ENCODE assay signal across 13 mouse cellular contexts in the genomic region with DNA sequence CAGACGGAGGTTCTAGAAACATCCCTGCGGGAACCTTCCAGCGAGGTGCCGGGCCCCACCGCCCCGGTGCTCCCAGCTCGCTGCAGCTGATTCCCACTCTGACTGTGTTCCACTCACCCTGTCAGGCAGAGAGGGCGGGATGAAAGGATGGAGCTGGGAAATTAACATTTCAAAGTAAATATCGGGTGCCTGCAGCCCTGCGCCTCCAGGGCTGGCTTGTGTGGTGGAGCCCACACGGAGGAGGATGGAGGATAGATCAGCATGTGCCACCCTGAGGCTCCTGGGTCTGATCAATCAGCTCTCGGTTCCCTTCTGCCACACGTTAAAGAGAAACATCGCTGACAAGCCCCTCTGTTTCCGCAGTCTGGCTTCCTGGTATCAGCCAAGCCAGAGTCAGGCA.
DNase-seq lines count a peak whose midpoint lies in the region; ATAC-seq and TF ChIP-seq lines count a peak whose summit lies in the region.
"Had no signal": no experiment of that assay in that cellular context is flagged by ENCODE, and none has a peak within 500 bp of the region (broad histone marks: within the 10 kb centered on the region; RNA-seq: fewer than 3 reads in every experiment).

No protein-coding gene starts in this region.

- H3K27ac ChIP-seq in hindbrain, embryonic 13.5 days = peak overlapping the region; percentile 40; the same call in 1 of the 2 replicates
- H3K27ac ChIP-seq in midbrain, embryonic 15.5 days = peak overlapping the region; percentile 62
- H3K27ac ChIP-seq in kidney, embryonic 15.5 days = no peak overlapping the region
- no peak overlapping the region for H3K27ac ChIP-seq in kidney, adult 2 months (ENCODE audit: insufficient read depth, low read depth, low read length)
- H3K27ac ChIP-seq in kidney, embryonic 16.5 days (ENCODE audit: low read length) = no peak overlapping the region
- H3K27ac ChIP-seq: liver, embryonic 15.5 days had no signal

- no peak overlapping the region for H3K4me3 ChIP-seq in hindbrain, embryonic 13.5 days
- no peak overlapping the region for H3K4me3 ChIP-seq in midbrain, embryonic 15.5 days
- no peak overlapping the region for H3K4me3 ChIP-seq in kidney, embryonic 15.5 days (replicated peaks)
- H3K4me3 ChIP-seq in kidney, adult 2 months (ENCODE audit: insufficient read depth, low read depth, low read length) = no peak overlapping the region
- no peak overlapping the region for H3K4me3 ChIP-seq in kidney, embryonic 16.5 days (ENCODE audit: low read length)
- H3K4me3 ChIP-seq: liver, embryonic 15.5 days had no signal

- 0 out of 2 replicates have a peak, but pooled peaks have one; percentile 14 for ATAC-seq in frontal cortex, adult (ENCODE audit: low TSS enrichment)
- ATAC-seq in hindbrain, embryonic 13.5 days (ENCODE audit: low FRiP score) = no peak
- ATAC-seq in midbrain, embryonic 15.5 days (replicated peaks) = peak; percentile 45
- no peak for ATAC-seq in kidney, embryonic 15.5 days (replicated peaks; ENCODE audit: low FRiP score)
- ATAC-seq in kidney, embryonic 16.5 days (ENCODE audit: low FRiP score, low TSS enrichment) = no peak

- peaks cover 81% of the 10 kb centered on the region for H3K4me1 ChIP-seq in hindbrain, embryonic 13.5 days (replicated peaks)
- peaks cover 67% of the 10 kb centered on the region for H3K4me1 ChIP-seq in midbrain, embryonic 15.5 days
- peaks cover 24% of the 10 kb centered on the region for H3K4me1 ChIP-seq in kidney, embryonic 15.5 days
- H3K4me1 ChIP-seq in kidney, adult 2 months (ENCODE audit: control insufficient read depth, insufficient read depth, low read length) = no peaks in the 10 kb centered on the region
- peaks cover 12% of the 10 kb centered on the region; the same call in 1 of the 2 replicates for H3K4me1 ChIP-seq in kidney, embryonic 16.5 days (ENCODE audit: insufficient read depth, low read length)
- H3K4me1 ChIP-seq: liver, embryonic 15.5 days had no signal

- WGBS in hindbrain, embryonic 13.5 days = 7% methylated on average over 15 of the region's 15 CpGs
- WGBS in midbrain, embryonic 15.5 days = 5% methylated on average over 15 of the region's 15 CpGs
- WGBS in kidney, embryonic 15.5 days = 27% methylated on average over 15 of the region's 15 CpGs
- 37% methylated on average over 15 of the region's 15 CpGs for WGBS in kidney, adult 2 months
- WGBS in kidney, embryonic 16.5 days = 23% methylated on average over 15 of the region's 15 CpGs

- no peak for TF ChIP-seq POLR2A in kidney, adult 2 months (IDR thresholded peaks at IDR 0.05; ENCODE audit: low read depth, low read length)

- H3K9me3 ChIP-seq in hindbrain, embryonic 13.5 days = no peaks in the 10 kb centered on the region
- no peaks in the 10 kb centered on the region for H3K9me3 ChIP-seq in midbrain, embryonic 15.5 days
- H3K9me3 ChIP-seq in kidney, embryonic 15.5 days (replicated peaks) = no peaks in the 10 kb centered on the region
- H3K9me3 ChIP-seq in kidney, embryonic 16.5 days (ENCODE audit: low read length) = no peaks in the 10 kb centered on the region
- H3K9me3 ChIP-seq: G1E; liver, embryonic 15.5 days had no signal

- no peaks in the 10 kb centered on the region for H3K36me3 ChIP-seq in hindbrain, embryonic 13.5 days
- H3K36me3 ChIP-seq in midbrain, embryonic 15.5 days (replicated peaks) = no peaks in the 10 kb centered on the region
- H3K36me3 ChIP-seq in kidney, embryonic 15.5 days = no peaks in the 10 kb centered on the region
- no peaks in the 10 kb centered on the region for H3K36me3 ChIP-seq in kidney, adult 2 months (ENCODE audit: control insufficient read depth, insufficient read depth, low read length)
- H3K36me3 ChIP-seq in kidney, embryonic 16.5 days (ENCODE audit: insufficient read depth, low read length) = no peaks in the 10 kb centered on the region
- H3K36me3 ChIP-seq: G1E; liver, embryonic 15.5 days had no signal

- H3K9ac ChIP-seq in hindbrain, embryonic 13.5 days = peak overlapping the region; percentile 46
- H3K9ac ChIP-seq in midbrain, embryonic 15.5 days = no peak overlapping the region
- H3K9ac ChIP-seq in kidney, embryonic 15.5 days = no peak overlapping the region
- H3K9ac ChIP-seq in kidney, embryonic 16.5 days (replicated peaks; ENCODE audit: low read length) = no peak overlapping the region
- H3K9ac ChIP-seq: liver, embryonic 15.5 days had no signal

- peak overlapping the region; percentile 29 for H3K4me2 ChIP-seq in hindbrain, embryonic 13.5 days
- H3K4me2 ChIP-seq in midbrain, embryonic 15.5 days = peak overlapping the region; percentile 29
- H3K4me2 ChIP-seq in kidney, embryonic 15.5 days = no peak overlapping the region
- no peak overlapping the region for H3K4me2 ChIP-seq in kidney, embryonic 16.5 days (replicated peaks; ENCODE audit: low read depth, low read length)
- H3K4me2 ChIP-seq: liver, embryonic 15.5 days had no signal

- no peak for TF ChIP-seq CTCF in kidney, adult 2 months (conservative IDR thresholded peaks at IDR 0.05; ENCODE audit: insufficient read depth, insufficient read length, low read depth, low read length)

- H3K27me3 ChIP-seq in hindbrain, embryonic 13.5 days = peaks cover 30% of the 10 kb centered on the region
- no peaks in the 10 kb centered on the region for H3K27me3 ChIP-seq in midbrain, embryonic 15.5 days (replicated peaks)
- H3K27me3 ChIP-seq in kidney, embryonic 15.5 days = peaks cover 15% of the 10 kb centered on the region
- no peaks in the 10 kb centered on the region for H3K27me3 ChIP-seq in kidney, adult 2 months (replicated peaks; ENCODE audit: control insufficient read depth, insufficient read depth, low read length)
- no peaks in the 10 kb centered on the region for H3K27me3 ChIP-seq in kidney, embryonic 16.5 days (ENCODE audit: insufficient read depth, low read length)

- no peak for DNase-seq in frontal cortex, postnatal 14 days (ENCODE audit: low spot score in 2 of 2)
- peak; percentile 40 for DNase-seq in ZHBTc4 (ENCODE audit: low read depth, low spot score)
- no peak for DNase-seq in kidney, adult 2 months
- DNase-seq: B cell, adult 2 months; cerebellum, adult 9-11 months; kidney, adult 8-10 months had no signal

Comparison
In these comparisons a context has a peak if more than half of its experiments do, and no peak if none do; other contexts are left out.
1. ATAC-seq: peak in frontal cortex, adult (single experiment) and midbrain, embryonic 15.5 days (single experiment); none in hindbrain, embryonic 13.5 days (single experiment), kidney, embryonic 15.5 days (single experiment) and kidney, embryonic 16.5 days (single experiment).
2. H3K27ac ChIP-seq: peak in hindbrain, embryonic 13.5 days (single experiment) and midbrain, embryonic 15.5 days (single experiment); none in kidney, embryonic 15.5 days (single experiment), kidney, adult 2 months (single experiment) and kidney, embryonic 16.5 days (single experiment).
3. H3K4me2 ChIP-seq: peak in hindbrain, embryonic 13.5 days (single experiment) and midbrain, embryonic 15.5 days (single experiment); none in kidney, embryonic 15.5 days (single experiment) and kidney, embryonic 16.5 days (single experiment).